Mouse (Mus musculus) lung, adult 18-20 months (tissue): ENCODE data around the gene Ndufab1.
"Not testable (repeated sequence)": the region's sequence is repeated elsewhere in the genome, so short reads cannot be mapped to it uniquely, and the experiment has no call there.

Experiments
- DNase-seq, 2 experiments: peaks; one replicate each; pipeline ENCODE4 v3.0.0; 2022; ENCODE audit warnings: mixed read lengths in 2 of 2

Ndufab1 gene

GRCm38 (mm10) chr7:122101747-122102244, at the start of gene Ndufab1:
Gene Ndufab1, minus strand, starts transcription at chr7:122101886.
- DNase-seq = peak; percentile 83 to 86

- DNase-seq = no peak
Observed at GRCm38 (mm10) chr7:122140991-122141390, 39.3 kb upstream of the Ndufab1 start.

GRCm38 (mm10) chr7:122138190-122138589, 36.5 kb upstream of the Ndufab1 start:
- no peak for DNase-seq

- no peak for DNase-seq
Observed at GRCm38 (mm10) chr7:122137071-122137470, 35.4 kb upstream of the Ndufab1 start.

GRCm38 (mm10) chr7:122135070-122135469, 33.4 kb upstream of the Ndufab1 start:
- DNase-seq = no peak

- no peak for DNase-seq
Observed at GRCm38 (mm10) chr7:122133338-122133625, 31.6 kb upstream of the Ndufab1 start.

GRCm38 (mm10) chr7:122132497-122133337, 31.0 kb upstream of the Ndufab1 start, which contains the start of the genes Palb2 and Dctn5:
Gene Palb2, minus strand, starts transcription at chr7:122132985.
Gene Dctn5, plus strand, starts transcription at chr7:122133041.
- DNase-seq = peak; percentile 97 to 98

GRCm38 (mm10) chr7:122131834-122132233, 30.1 kb upstream of the Ndufab1 start:
- no peak for DNase-seq

GRCm38 (mm10) chr7:122126946-122127345, 25.3 kb upstream of the Ndufab1 start:
- no peak for DNase-seq

- no peak for DNase-seq
Observed at GRCm38 (mm10) chr7:122125636-122126035, 23.9 kb upstream of the Ndufab1 start.

- DNase-seq = no peak
Observed at GRCm38 (mm10) chr7:122123518-122123917, 21.8 kb upstream of the Ndufab1 start.

GRCm38 (mm10) chr7:122108206-122108605, 6.5 kb upstream of the Ndufab1 start:
- DNase-seq = no peak

- not testable (repeated sequence) for DNase-seq
Observed at GRCm38 (mm10) chr7:122101014-122101746, 506 bp downstream of the Ndufab1 start.

- peak; percentile 11 to 36 for DNase-seq
Observed at GRCm38 (mm10) chr7:122099222-122099621, 2.5 kb downstream of the Ndufab1 start.

- DNase-seq = no peak
Observed at GRCm38 (mm10) chr7:122098009-122098408, 3.7 kb downstream of the Ndufab1 start.

- no peak for DNase-seq
Observed at GRCm38 (mm10) chr7:122094564-122095330, 6.9 kb downstream of the Ndufab1 start.

- no peak for DNase-seq
Observed at GRCm38 (mm10) chr7:122087195-122087982, 14.3 kb downstream of the Ndufab1 start.

GRCm38 (mm10) chr7:122081071-122081470, 20.6 kb downstream of the Ndufab1 start:
- no peak for DNase-seq

GRCm38 (mm10) chr7:122079798-122080554, 21.7 kb downstream of the Ndufab1 start:
- no peak for DNase-seq

GRCm38 (mm10) chr7:122074374-122074773, 27.3 kb downstream of the Ndufab1 start:
- DNase-seq = no peak
